Mouse (Mus musculus): ENCODE data around the gene Vapa. TPM values are rescaled to one million over a fixed set of nuclear protein-coding genes. Genes with fewer than 3 reads are reported as not detected.

Vapa gene
- total and polyA plus RNA-seq, 3 experiments, result 56.7 to 507 (median 85.3) TPM

DNA sequence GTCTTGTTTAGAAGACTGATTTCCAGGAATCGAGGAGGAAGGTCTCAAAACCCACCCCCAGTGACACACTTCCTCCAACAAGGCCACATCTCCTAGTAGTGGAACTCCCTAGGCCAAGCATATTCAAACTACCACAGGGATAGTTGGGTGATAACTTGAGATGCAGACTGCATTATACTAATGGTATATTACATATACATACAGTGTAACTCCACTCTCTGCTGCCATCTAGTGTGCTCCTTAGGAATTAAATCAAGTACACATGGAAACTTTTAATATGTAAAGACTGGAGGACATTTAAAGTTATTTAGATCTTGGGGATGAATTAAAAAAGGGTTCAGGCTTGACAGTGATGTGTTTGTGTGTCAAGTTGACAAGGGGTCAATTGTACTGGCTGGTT is 38.0 kb downstream of the Vapa start:
- H3K9me3 ChIP-seq (replicated peaks; ENCODE audit: insufficient read depth, low read length), result no peaks in the 10 kb centered on the region
- H3K9ac ChIP-seq (ENCODE audit: control insufficient read depth, low read depth, low read length, poor library complexity, severe bottlenecking), result no peak overlapping the region
- H3K36me3 ChIP-seq (ENCODE audit: control insufficient read depth in 1 of 2, insufficient read depth in 2 of 2, low read length in 2 of 2), result peaks cover 0 to 11% of the 10 kb centered on the region in 2 experiments; a peak in 3 of 4 replicates
- no peaks in the 10 kb centered on the region for H3K4me1 ChIP-seq (ENCODE audit: control insufficient read depth in 1 of 2, insufficient read depth in 2 of 2, low read length in 2 of 2)
- H3K27ac ChIP-seq (ENCODE audit: control insufficient read depth, low read depth, low read length), result no peak overlapping the region
- no peaks in the 10 kb centered on the region for H3K27me3 ChIP-seq (ENCODE audit: control insufficient read depth in 1 of 2, insufficient read depth in 2 of 2, low read length in 2 of 2)
- H3K4me3 ChIP-seq (ENCODE audit: control insufficient read depth in 1 of 2, insufficient read depth in 1 of 2, low read depth in 2 of 2, low read length in 2 of 2), result no peak overlapping the region
- H3K79me2 ChIP-seq (ENCODE audit: control insufficient read depth, insufficient read depth, low read length, poor library complexity), result no peaks in the 10 kb centered on the region
- DNase-seq (ENCODE audit: low read depth, low spot score), result peak; percentile 76
- TF ChIP-seq SMC3 (IDR thresholded peaks at IDR 0.05; ENCODE audit: low read depth, low read length) (peak; percentile 42), POLR2A (IDR thresholded peaks at IDR 0.05; ENCODE audit: control insufficient read depth in 1 of 2, insufficient read depth in 1 of 2, low read depth in 1 of 2, low read length in 2 of 2, poor library complexity in 1 of 2) (no peak), CTCF (IDR thresholded peaks at IDR 0.05 in 2 of 3, conservative IDR thresholded peaks at IDR 0.05 in 1 of 3; ENCODE audit: control insufficient read depth in 1 of 3, insufficient read depth in 1 of 3, low read depth in 2 of 3, low read length in 3 of 3, poor library complexity in 1 of 3, severe bottlenecking in 1 of 3) (peak in 2 of 3 experiments; percentile 67 to 71; a peak in 4 of 6 replicates), MYC (IDR thresholded peaks at IDR 0.05; ENCODE audit: low read depth, low read length) (0 out of 2 replicates have a peak, but pooled peaks have one; percentile 53), RAD21 (IDR thresholded peaks at IDR 0.05; ENCODE audit: low read depth, low read length) (peak; percentile 31)

DNA sequence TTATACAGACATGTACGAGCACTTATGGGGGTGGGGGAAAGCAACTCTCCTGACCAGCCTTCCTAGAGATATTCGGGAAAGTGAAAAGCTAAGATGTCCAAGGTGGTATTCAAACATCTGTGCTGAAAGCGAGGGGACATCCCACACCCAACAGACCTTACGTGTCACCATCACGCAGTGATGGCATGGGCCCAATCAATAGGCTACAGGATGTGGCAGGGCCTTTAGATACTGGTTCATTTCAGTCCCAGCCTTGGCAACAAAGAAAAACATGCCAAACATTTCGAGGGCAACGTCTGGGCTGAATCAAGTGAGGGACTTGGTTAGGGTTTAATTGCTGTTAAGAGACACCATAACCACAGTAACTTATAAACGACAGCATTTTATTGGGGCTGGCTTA is 38.5 kb downstream of the Vapa start:
- Histone ChIP-seq H3K79me2 (ENCODE audit: control insufficient read depth, insufficient read depth, low read length, poor library complexity) (no peaks in the 10 kb centered on the region), H3K4me1 (ENCODE audit: control insufficient read depth in 1 of 2, insufficient read depth in 2 of 2, low read length in 2 of 2) (no peaks in the 10 kb centered on the region), H3K27ac (ENCODE audit: control insufficient read depth, low read depth, low read length) (no peak overlapping the region), H3K9me3 (replicated peaks; ENCODE audit: insufficient read depth, low read length) (no peaks in the 10 kb centered on the region), H3K36me3 (ENCODE audit: control insufficient read depth in 1 of 2, insufficient read depth in 2 of 2, low read length in 2 of 2) (peaks cover 0 to 6% of the 10 kb centered on the region in 2 experiments; a peak in 3 of 4 replicates), H3K4me3 (ENCODE audit: control insufficient read depth in 1 of 2, insufficient read depth in 1 of 2, low read depth in 2 of 2, low read length in 2 of 2) (no peak overlapping the region), H3K9ac (ENCODE audit: control insufficient read depth, low read depth, low read length, poor library complexity, severe bottlenecking) (no peak overlapping the region), H3K27me3 (ENCODE audit: control insufficient read depth in 1 of 2, insufficient read depth in 2 of 2, low read length in 2 of 2) (no peaks in the 10 kb centered on the region)
- no peak for TF ChIP-seq POLR2AphosphoS5 (IDR thresholded peaks at IDR 0.05; ENCODE audit: borderline replicate concordance, low read depth, low read length)
- no peak for TF ChIP-seq NELFE (IDR thresholded peaks at IDR 0.05; ENCODE audit: low read depth, low read length)
- DNase-seq (ENCODE audit: low read depth, low spot score), result no peak

DNA sequence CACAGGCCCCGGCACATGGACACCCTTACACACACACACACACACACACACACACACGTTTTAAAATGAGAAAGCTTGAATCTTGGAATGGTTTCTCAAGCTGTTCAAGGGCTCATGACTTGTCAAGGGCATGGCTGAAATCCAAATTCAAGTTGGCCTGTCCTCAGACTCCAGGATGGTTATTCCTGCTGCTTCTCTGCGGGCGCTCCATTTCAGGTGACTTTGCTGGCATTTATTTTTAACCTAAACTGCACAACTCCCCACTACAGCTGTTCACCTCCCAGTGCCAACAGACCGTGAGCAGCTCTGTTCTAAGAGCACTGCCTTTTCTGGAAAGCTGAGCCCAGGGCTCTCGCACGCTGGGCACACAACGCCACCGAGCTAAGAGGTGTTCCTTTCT is 41.5 kb downstream of the Vapa start:
- H3K36me3 ChIP-seq (ENCODE audit: control insufficient read depth in 1 of 2, insufficient read depth in 2 of 2, low read length in 2 of 2), result no peaks in the 10 kb centered on the region
- no peak overlapping the region for H3K9ac ChIP-seq (ENCODE audit: control insufficient read depth, low read depth, low read length, poor library complexity, severe bottlenecking)
- H3K9me3 ChIP-seq (replicated peaks; ENCODE audit: insufficient read depth, low read length), result no peaks in the 10 kb centered on the region
- no peaks in the 10 kb centered on the region for H3K4me1 ChIP-seq (ENCODE audit: control insufficient read depth in 1 of 2, insufficient read depth in 2 of 2, low read length in 2 of 2)
- H3K79me2 ChIP-seq (ENCODE audit: control insufficient read depth, insufficient read depth, low read length, poor library complexity), result no peaks in the 10 kb centered on the region
- no peaks in the 10 kb centered on the region for H3K27me3 ChIP-seq (ENCODE audit: control insufficient read depth in 1 of 2, insufficient read depth in 2 of 2, low read length in 2 of 2)
- H3K27ac ChIP-seq (ENCODE audit: control insufficient read depth, low read depth, low read length), result no peak overlapping the region
- no peak overlapping the region for H3K4me3 ChIP-seq (ENCODE audit: control insufficient read depth in 1 of 2, insufficient read depth in 1 of 2, low read depth in 2 of 2, low read length in 2 of 2)
- TF ChIP-seq TAL1 (IDR thresholded peaks at IDR 0.05; ENCODE audit: low read length) (0 out of 2 replicates have a peak, but pooled peaks have one; percentile 14), MAFK (IDR thresholded peaks at IDR 0.05; ENCODE audit: borderline replicate concordance, low read depth, low read length) (no peak), RCOR1 (IDR thresholded peaks at IDR 0.05; ENCODE audit: low read depth, low read length) (no peak), ELF1 (IDR thresholded peaks at IDR 0.05; ENCODE audit: low read depth, low read length) (no peak), TBP (IDR thresholded peaks at IDR 0.05; ENCODE audit: low read depth, low read length) (no peak), NRF1 (IDR thresholded peaks at IDR 0.05; ENCODE audit: insufficient read depth, low read depth, low read length, poor library complexity, severe bottlenecking) (no peak), MAZ (IDR thresholded peaks at IDR 0.05; ENCODE audit: low read depth, low read length) (no peak)
- DNase-seq (ENCODE audit: low read depth, low spot score), result no peak
